Mouse (Mus musculus) hindbrain, embryonic 12.5 days (tissue): ENCODE measurements around the gene Gm8653. TPM values are rescaled to one million over a fixed set of nuclear protein-coding genes. Genes with fewer than 3 reads are reported as not detected.
"Not testable (repeated sequence)": the region's sequence is repeated elsewhere in the genome, so short reads cannot be mapped to it uniquely, and the experiment has no call there.

Experiments used
- ATAC-seq: fragments of 200-750 bp; cut with Nextera tagmentation; 2 replicates; pipeline ENCODE4 v1.8.0; 2017; ENCODE audit warnings: moderate TSS enrichment; ENCODE audit not compliant: low FRiP score
- H3K27ac ChIP-seq: fragments of 300-500 bp; sonication (generic); 2 replicates; pipeline ENCODE4 v1.5.1; 2016; ENCODE audit warnings: mild to moderate bottlenecking
- H3K27me3 ChIP-seq: fragments of 300-500 bp; sonication (generic); 2 replicates; pipeline ENCODE4 v1.6.1; 2016; ENCODE audit warnings: mild to moderate bottlenecking
- H3K36me3 ChIP-seq: fragments of 300-500 bp; sonication (generic); 2 replicates; pipeline ENCODE4 v1.6.1; 2016; ENCODE audit warnings: mild to moderate bottlenecking
- H3K4me1 ChIP-seq: fragments of 300-500 bp; sonication (generic); 2 replicates; pipeline ENCODE4 v1.6.1; 2016
- H3K4me2 ChIP-seq: fragments of 300-500 bp; sonication (generic); replicated peaks from 2 replicates; pipeline ENCODE4 v1.6.1; 2016; ENCODE audit warnings: mild to moderate bottlenecking
- H3K4me3 ChIP-seq: fragments of 300-500 bp; sonication (generic); 2 replicates; pipeline ENCODE4 v1.5.1; 2016; ENCODE audit warnings: mild to moderate bottlenecking
- H3K9ac ChIP-seq: fragments of 300-500 bp; sonication (generic); 2 replicates; pipeline ENCODE4 v1.6.1; 2016; ENCODE audit warnings: mild to moderate bottlenecking, moderate library complexity
- H3K9me3 ChIP-seq: fragments of 300-500 bp; sonication (generic); replicated peaks from 2 replicates; pipeline ENCODE4 v1.6.1; 2016; ENCODE audit warnings: mild to moderate bottlenecking
- WGBS: fragments of 180-500 bp; shearing (Covaris S2); methylation state at CpG from one replicate; pipeline ENCODE4 v1.1.7; 2016; 5-methylcytosine and 5-hydroxymethylcytosine counted together
- polyA plus RNA-seq: library from polyadenylated mRNA; unstranded; fragments of >200 nt; fragmentation: Nextera tagmentation; extraction: Ambion mirVana; gene quantifications from 2 replicates; pipeline ENCODE4 v1.2.1, GENCODE M21; 2016

Gene Gm8653
- polyA plus RNA-seq = not detected in 2 replicates

DNA sequence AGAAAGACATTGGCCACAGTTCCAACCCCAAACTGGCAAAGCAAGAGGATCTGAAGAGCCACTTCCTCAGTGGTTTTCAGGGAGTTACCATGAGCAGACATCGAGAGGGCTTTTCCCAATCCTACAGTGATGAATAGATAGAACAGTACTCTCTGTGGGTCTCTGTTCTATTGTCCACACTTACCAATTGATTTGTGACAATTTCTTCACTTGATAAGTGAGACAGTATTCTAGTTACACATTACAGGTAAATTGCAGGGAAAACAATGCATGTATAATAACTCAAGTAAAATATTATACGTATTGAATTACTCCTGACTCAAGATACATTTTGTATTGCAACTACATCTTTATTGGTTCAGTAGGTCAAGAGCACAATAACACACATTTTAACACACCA is at the start of gene Gm8653:
Gene Gm8653, minus strand, starts transcription at position 101 of the 400 bp plus-strand sequence.
- H3K36me3 ChIP-seq, H3K4me3 ChIP-seq, H3K27ac ChIP-seq, H3K27me3 ChIP-seq, H3K9me3 ChIP-seq, ATAC-seq, H3K4me1 ChIP-seq, H3K9ac ChIP-seq, H3K4me2 ChIP-seq: not testable (repeated sequence)
- no CpG with 5 or more reads among the region's 2 CpGs for WGBS

DNA sequence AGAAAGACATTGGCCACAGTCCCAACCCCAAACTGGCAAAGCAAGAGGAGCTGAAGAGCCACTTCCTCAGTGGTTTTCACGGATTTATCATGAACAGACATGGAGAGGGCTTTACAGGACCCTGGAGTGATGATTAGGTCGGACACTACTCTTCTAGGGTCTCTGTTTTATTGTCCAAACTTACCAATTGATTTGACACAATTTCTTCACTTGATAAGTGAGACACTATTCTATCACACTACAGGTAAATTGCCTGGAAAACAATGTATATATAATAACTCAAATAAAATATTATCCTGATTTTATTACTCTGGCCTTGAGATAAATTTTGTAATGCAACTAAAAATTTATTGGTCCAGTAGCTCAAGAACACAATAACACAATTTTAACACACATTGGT is 28.3 kb upstream of the Gm8653 start, which contains the start of gene Gm8453:
Gene Gm8453, minus strand, starts transcription at position 101 of the 400 bp plus-strand sequence.
- not testable (repeated sequence) for H3K4me1 ChIP-seq, H3K9ac ChIP-seq, H3K36me3 ChIP-seq, H3K4me2 ChIP-seq, H3K4me3 ChIP-seq, H3K27ac ChIP-seq, H3K9me3 ChIP-seq, ATAC-seq, H3K27me3 ChIP-seq
- WGBS = 18% methylated on average over 2 of the region's 2 CpGs

DNA sequence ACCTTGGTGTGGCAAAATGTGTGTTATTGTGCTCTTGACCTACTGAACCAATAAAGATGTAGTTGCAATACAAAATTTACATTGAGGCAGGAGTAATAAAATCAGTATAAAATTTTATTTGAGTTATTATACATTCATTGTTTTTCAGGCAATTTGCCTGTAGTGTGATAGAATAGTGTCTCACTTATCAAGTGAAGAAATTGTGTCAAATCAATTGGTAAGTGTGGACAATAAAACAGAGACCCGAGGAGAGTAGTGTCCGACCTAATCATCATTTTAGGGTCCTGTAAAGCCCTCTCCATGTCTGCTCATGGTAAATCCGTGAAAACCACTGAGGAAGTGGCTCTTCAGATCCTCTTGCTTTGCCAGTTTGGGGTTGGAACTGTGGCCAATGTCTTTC is 12.0 kb downstream of the Gm8653 start, which contains the start of gene Vmn1r143:
Gene Vmn1r143, plus strand, starts transcription at position 301 of the 400 bp plus-strand sequence.
- H3K4me3 ChIP-seq, H3K27me3 ChIP-seq, H3K9me3 ChIP-seq, H3K4me2 ChIP-seq, H3K9ac ChIP-seq, H3K27ac ChIP-seq, H3K36me3 ChIP-seq, ATAC-seq, H3K4me1 ChIP-seq: not testable (repeated sequence)
- no CpG with 5 or more reads among the region's 3 CpGs for WGBS

DNA sequence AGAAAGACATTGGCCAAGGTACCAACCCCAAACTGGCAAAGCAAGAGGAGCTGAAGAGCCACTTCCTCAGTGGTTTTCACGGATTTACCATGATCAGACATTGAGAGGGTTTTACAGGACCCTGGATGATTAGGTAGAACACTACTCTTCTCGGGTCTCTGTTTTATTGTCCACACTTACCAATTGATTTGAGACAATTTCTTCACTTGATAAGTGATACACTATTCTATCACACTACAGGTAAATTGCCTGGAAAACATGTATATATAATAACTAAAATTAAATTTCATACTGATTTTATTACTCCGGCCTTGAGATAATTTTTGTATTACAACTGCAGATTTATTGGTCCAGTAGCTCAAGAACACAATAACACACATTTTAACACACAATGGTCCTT is 37.1 kb downstream of the Gm8653 start, which contains the start of gene Vmn1r142:
Gene Vmn1r142, minus strand, starts transcription at position 101 of the 400 bp plus-strand sequence.
- not testable (repeated sequence) for ATAC-seq, H3K27ac ChIP-seq, H3K4me1 ChIP-seq, H3K4me2 ChIP-seq, H3K9me3 ChIP-seq, H3K4me3 ChIP-seq, H3K27me3 ChIP-seq, H3K9ac ChIP-seq, H3K36me3 ChIP-seq
- no CpG with 5 or more reads among the region's 3 CpGs for WGBS

Other genes with a start within 250 kb of the Gm8653 start
- not detected in 2 replicates for gene Vmn1r137, start 206.7 kb downstream of the Gm8653 start, polyA plus RNA-seq
- gene Vmn1r138, start 172.4 kb downstream of the Gm8653 start, polyA plus RNA-seq = not detected in 2 replicates
- not detected in 2 replicates for gene Gm6176, start 145.0 kb downstream of the Gm8653 start, polyA plus RNA-seq
- gene Vmn1r139, start 132.2 kb downstream of the Gm8653 start, polyA plus RNA-seq = not detected in 2 replicates
- gene Gm16451, start 83.0 kb downstream of the Gm8653 start, polyA plus RNA-seq = not detected in 2 replicates
- not detected in 2 replicates for gene Gm10666, start 66.5 kb downstream of the Gm8653 start, polyA plus RNA-seq
- not detected in 2 replicates for gene Vmn1r142, start 37.2 kb downstream of the Gm8653 start, polyA plus RNA-seq
- gene Vmn1r143, start 11.9 kb downstream of the Gm8653 start, polyA plus RNA-seq = not detected in 2 replicates
- not detected in 2 replicates for gene Gm8453, start 28.2 kb upstream of the Gm8653 start, polyA plus RNA-seq
- gene Gm4187, start 128.5 kb upstream of the Gm8653 start, polyA plus RNA-seq = not detected in 2 replicates
- not detected in 2 replicates for gene Gm8660, start 169.8 kb upstream of the Gm8653 start, polyA plus RNA-seq
- gene Vmn1r148, start 212.3 kb upstream of the Gm8653 start, polyA plus RNA-seq = not detected in 2 replicates
- not detected in 2 replicates for gene Vmn1r149, start 237.0 kb upstream of the Gm8653 start, polyA plus RNA-seq